Mouse (Mus musculus) thymus, adult 2 months (tissue): ENCODE data around the gene Per2. TPM values are rescaled to one million over a fixed set of nuclear protein-coding genes. Genes with fewer than 3 reads are reported as not detected.

Source experiments
- DNase-seq: peaks from one replicate; pipeline ENCODE4 v3.0.0; 2021
- H3K27ac ChIP-seq: fragments of 200-500 bp; 2 replicates; pipeline ENCODE4 v1.5.1; 2012; ENCODE audit warnings: low read length, control low read depth; ENCODE audit not compliant: control insufficient read depth, insufficient read depth
- H3K27me3 ChIP-seq: fragments of 200-500 bp; 2 replicates; pipeline ENCODE4 v1.6.1; 2012; ENCODE audit warnings: mild to moderate bottlenecking, low read length, moderate library complexity, mixed read lengths; ENCODE audit not compliant: control insufficient read depth, insufficient read depth
- H3K36me3 ChIP-seq: fragments of 200-500 bp; 2 replicates; pipeline ENCODE4 v1.6.1; 2012; ENCODE audit warnings: mild to moderate bottlenecking, low read length, moderate library complexity; ENCODE audit not compliant: control insufficient read depth, insufficient read depth
- H3K4me1 ChIP-seq: fragments of 200-500 bp; replicated peaks from 2 replicates; pipeline ENCODE4 v1.6.1; 2012; ENCODE audit warnings: low read length; ENCODE audit not compliant: control insufficient read depth, insufficient read depth
- H3K4me3 ChIP-seq: fragments of 200-500 bp; 2 replicates; pipeline ENCODE4 v1.5.1; 2012; ENCODE audit warnings: mild to moderate bottlenecking, low read length, control low read depth, moderate library complexity; ENCODE audit not compliant: control insufficient read depth, insufficient read depth
- CTCF ChIP-seq: fragments of 200-500 bp; IDR thresholded peaks from 2 replicates; pipeline ENCODE4 v1.5.1; 2012; ENCODE audit warnings: mild to moderate bottlenecking, control low read depth, low read length, moderate library complexity, borderline replicate concordance; ENCODE audit not compliant: control insufficient read depth, poor library complexity, insufficient read depth; ENCODE audit errors: extremely low read depth
- POLR2A ChIP-seq: fragments of 200-500 bp; IDR thresholded peaks from 2 replicates; pipeline ENCODE4 v1.6.1; 2012; ENCODE audit warnings: mild to moderate bottlenecking, low read length, control low read depth, moderate library complexity; ENCODE audit not compliant: control insufficient read depth, poor library complexity, insufficient read depth; ENCODE audit errors: extremely low read depth
- WGBS: fragments of 180-500 bp; shearing (Covaris S2); methylation state at CpG from one replicate; pipeline ENCODE4 v1.1.7; 2018; 5-methylcytosine and 5-hydroxymethylcytosine counted together
- polyA plus RNA-seq: library from polyadenylated mRNA; depleted of rRNA; stranded (reverse); fragments of >200 nt; gene quantifications from 2 replicates; pipeline ENCODE4 v1.2.3, GENCODE M21; 2012

The Per2 gene
- polyA plus RNA-seq, 1 experiment: 3.3 TPM

DNA sequence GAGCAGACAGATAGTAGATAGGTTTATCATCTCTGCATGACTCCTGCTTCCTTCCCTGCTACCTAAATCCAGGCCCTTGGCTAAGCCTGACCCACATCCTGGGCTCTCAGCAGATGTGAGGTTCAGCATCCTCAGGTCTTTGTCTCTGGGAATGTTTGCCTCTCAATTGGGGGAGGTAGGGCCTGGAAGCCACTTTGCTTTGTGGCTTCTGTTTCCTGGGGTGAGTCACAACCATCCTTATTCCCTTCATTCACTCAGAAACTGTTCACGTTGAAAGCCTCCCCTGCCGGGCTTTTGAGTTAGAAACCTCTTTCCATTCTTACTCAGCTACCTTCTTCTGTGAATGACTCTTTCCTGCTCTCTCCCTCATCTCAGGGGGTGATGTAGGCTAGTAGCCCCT lies 33.6 kb upstream of the Per2 start:
- DNase-seq: no peak
- no peak overlapping the region for H3K4me3 ChIP-seq
- no peaks in the 10 kb centered on the region for H3K36me3 ChIP-seq
- TF ChIP-seq CTCF: no peak
- TF ChIP-seq POLR2A: no peak
- 25% methylated on average over 2 of the region's 2 CpGs for WGBS
- no peaks in the 10 kb centered on the region for H3K27me3 ChIP-seq
- H3K4me1 ChIP-seq: peaks cover 10% of the 10 kb centered on the region
- no peak overlapping the region for H3K27ac ChIP-seq

GRCm38 (mm10) chr1:91490322-91490721 lies 31.2 kb upstream of the Per2 start:
- H3K36me3 ChIP-seq: no peaks in the 10 kb centered on the region
- H3K27me3 ChIP-seq: no peaks in the 10 kb centered on the region
- no peak for DNase-seq
- H3K27ac ChIP-seq: no peak overlapping the region
- no peak overlapping the region for H3K4me3 ChIP-seq
- WGBS: 79% methylated on average over 1 of the region's 1 CpGs
- TF ChIP-seq POLR2A: no peak
- TF ChIP-seq CTCF: no peak
- H3K4me1 ChIP-seq: peaks cover 8% of the 10 kb centered on the region

DNA sequence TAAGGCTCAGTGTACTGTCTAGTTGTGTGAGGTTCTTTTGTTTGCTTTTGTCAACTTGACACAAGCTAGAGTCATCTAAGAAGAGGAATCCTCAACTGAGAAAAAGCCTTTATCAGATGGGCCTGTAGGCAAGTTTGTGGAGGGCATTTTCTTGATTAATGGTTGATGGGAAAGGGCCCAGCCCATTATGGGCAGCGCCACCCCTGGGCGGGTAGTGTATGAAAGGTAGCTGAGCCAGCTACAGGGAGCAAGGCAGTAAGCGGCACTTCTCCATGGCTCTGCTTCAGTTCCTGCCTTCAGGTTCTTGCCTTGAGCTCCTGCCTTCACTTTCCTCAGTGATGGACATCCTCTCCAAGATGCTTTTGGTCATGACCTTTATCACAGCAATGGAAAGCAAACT lies 27.0 kb upstream of the Per2 start:
- no peak overlapping the region for H3K4me3 ChIP-seq
- TF ChIP-seq CTCF: no peak
- no peak for TF ChIP-seq POLR2A
- no peaks in the 10 kb centered on the region for H3K4me1 ChIP-seq
- DNase-seq: no peak
- WGBS: 91% methylated on average over 3 of the region's 3 CpGs
- H3K36me3 ChIP-seq: no peaks in the 10 kb centered on the region
- H3K27ac ChIP-seq: no peak overlapping the region
- H3K27me3 ChIP-seq: no peaks in the 10 kb centered on the region

- no peak for DNase-seq
- no peaks in the 10 kb centered on the region for H3K36me3 ChIP-seq
- no peaks in the 10 kb centered on the region for H3K4me1 ChIP-seq
- WGBS: 74% methylated on average over 3 of the region's 3 CpGs
- H3K27ac ChIP-seq: no peak overlapping the region
- TF ChIP-seq POLR2A (no peak), CTCF (no peak)
- no peaks in the 10 kb centered on the region for H3K27me3 ChIP-seq
- H3K4me3 ChIP-seq: no peak overlapping the region
Observed at GRCm38 (mm10) chr1:91485422-91485821, 26.3 kb upstream of the Per2 start.

GRCm38 (mm10) chr1:91484011-91484346 lies 24.9 kb upstream of the Per2 start:
- 77% methylated on average over 5 of the region's 5 CpGs for WGBS
- H3K4me3 ChIP-seq: no peak overlapping the region
- no peaks in the 10 kb centered on the region for H3K4me1 ChIP-seq
- H3K27me3 ChIP-seq: no peaks in the 10 kb centered on the region
- no peak for TF ChIP-seq POLR2A
- TF ChIP-seq CTCF: no peak
- no peak overlapping the region for H3K27ac ChIP-seq
- no peak for DNase-seq
- no peaks in the 10 kb centered on the region for H3K36me3 ChIP-seq

GRCm38 (mm10) chr1:91483304-91484010 lies 24.3 kb upstream of the Per2 start:
- no peaks in the 10 kb centered on the region for H3K36me3 ChIP-seq
- no peak overlapping the region for H3K27ac ChIP-seq
- H3K4me3 ChIP-seq: no peak overlapping the region
- peak; percentile 82 for DNase-seq
- TF ChIP-seq POLR2A: no peak
- no peak for TF ChIP-seq CTCF
- H3K4me1 ChIP-seq: no peaks in the 10 kb centered on the region
- 46% methylated on average over 10 of the region's 10 CpGs for WGBS
- no peaks in the 10 kb centered on the region for H3K27me3 ChIP-seq
